Mouse (Mus musculus) heart, embryonic 14.5 days (tissue): ENCODE data around the gene Blzf1. TPM values are rescaled to one million over a fixed set of nuclear protein-coding genes. Genes with fewer than 3 reads are reported as not detected.

ENCODE experiments used
- polyA plus RNA-seq: library from polyadenylated mRNA; unstranded; fragments of >200 nt; fragmentation: Nextera tagmentation; extraction: Ambion mirVana; gene quantifications from 2 replicates; pipeline ENCODE4 v1.2.1, GENCODE M21; 2014

The Blzf1 gene
- polyA plus RNA-seq, 1 experiment from 2014 or later = 28.5 TPM

Other genes starting within 250 kb of the Blzf1 start
- 0.34 TPM in 1 of 2 replicates, not detected in the other for gene Sell, start 245.5 kb downstream of the Blzf1 start, polyA plus RNA-seq
- gene Selp, start 192.2 kb downstream of the Blzf1 start, polyA plus RNA-seq = 0.53 and 0.86 TPM in 2 replicates
- 0.26 and 0.38 TPM in 2 replicates for gene F5, start 155.7 kb downstream of the Blzf1 start, polyA plus RNA-seq
- 7.6 and 8.3 TPM in 2 replicates for gene Slc19a2, start 58.4 kb downstream of the Blzf1 start, polyA plus RNA-seq
- gene Ccdc181, start 31.9 kb downstream of the Blzf1 start, polyA plus RNA-seq = 10.2 and 10.8 TPM in 2 replicates
- 16.7 and 19.4 TPM in 2 replicates for gene Nme7, start 3.4 kb downstream of the Blzf1 start, polyA plus RNA-seq
- gene Atp1b1, start 150.9 kb upstream of the Blzf1 start, polyA plus RNA-seq = 303 and 312 TPM in 2 replicates